9 mouse cellular contexts compared by ENCODE assay signal in genomic region chr13:119378404-119379037, GRCm38 (mm10). TPM values are rescaled to one million over a fixed set of nuclear protein-coding genes. Genes with fewer than 3 reads are reported as not detected.
DNase-seq lines count a peak whose midpoint lies in the region; ATAC-seq lines count a peak whose summit lies in the region.
"Had no signal": no experiment of that assay in that cellular context is flagged by ENCODE, and none has a peak within 500 bp of the region (broad histone marks: within the 10 kb centered on the region; RNA-seq: fewer than 3 reads in every experiment).

No protein-coding gene starts in this region.

- DNase-seq in heart, adult 11 months, result peak; percentile 94
- DNase-seq in cerebellum, adult 18-20 months, result peak; percentile 61 to 70
- peak; percentile 64 for DNase-seq in forelimb bud, embryonic 11.5 days (ENCODE audit: low read depth, low spot score)
- DNase-seq in left cerebral cortex, postnatal 25 days (ENCODE audit: low spot score in 2 of 2), result peak; percentile 69 to 80
- DNase-seq in spleen, postnatal 10 days (ENCODE audit: low spot score in 2 of 2), result peak; percentile 74 to 86

- intact Hi-C loops in left cerebral cortex, postnatal 25 days (cut with DNase I), result loop anchor here (5.0 kb wide), 2 partner anchors 96 to 976 kb away; no protein-coding TSS in a partner anchor

- no peak for ATAC-seq in heart, embryonic 11.5 days (replicated peaks; ENCODE audit: insufficient number of reproducible peaks, low FRiP score, low TSS enrichment)
- ATAC-seq in intestine, embryonic 16.5 days, result peak; percentile 60; the same call in 1 of the 2 replicates
- ATAC-seq in midbrain, embryonic 12.5 days (ENCODE audit: low FRiP score, low read depth), result peak; percentile 54

- no peak overlapping the region for H3K4me3 ChIP-seq in heart, embryonic 11.5 days (ENCODE audit: low read depth, low read length)
- H3K4me3 ChIP-seq in intestine, embryonic 16.5 days (ENCODE audit: low read length), result no peak overlapping the region
- no peak overlapping the region for H3K4me3 ChIP-seq in midbrain, embryonic 12.5 days
- H3K4me3 ChIP-seq: myocyte had no signal

- no peaks in the 10 kb centered on the region for H3K27me3 ChIP-seq in heart, embryonic 11.5 days (ENCODE audit: control insufficient read depth, insufficient read depth, low read length)
- no peaks in the 10 kb centered on the region for H3K27me3 ChIP-seq in intestine, embryonic 16.5 days (replicated peaks; ENCODE audit: control insufficient read depth, insufficient read depth, low read length)
- H3K27me3 ChIP-seq in midbrain, embryonic 12.5 days, result no peaks in the 10 kb centered on the region

- H3K4me2 ChIP-seq in heart, embryonic 11.5 days, result no peak overlapping the region
- no peak overlapping the region for H3K4me2 ChIP-seq in intestine, embryonic 16.5 days (ENCODE audit: low read depth, low read length)
- H3K4me2 ChIP-seq in midbrain, embryonic 12.5 days (replicated peaks), result no peak overlapping the region

- peaks cover 8% of the 10 kb centered on the region; the same call in 1 of the 2 replicates for H3K36me3 ChIP-seq in heart, embryonic 11.5 days (ENCODE audit: control insufficient read depth, insufficient read depth, low read length)
- H3K36me3 ChIP-seq in intestine, embryonic 16.5 days (ENCODE audit: control insufficient read depth, insufficient read depth, low read length), result no peaks in the 10 kb centered on the region
- peaks cover 29% of the 10 kb centered on the region for H3K36me3 ChIP-seq in midbrain, embryonic 12.5 days

- no peak overlapping the region for H3K9ac ChIP-seq in heart, embryonic 11.5 days (ENCODE audit: low read depth, low read length)
- H3K9ac ChIP-seq in intestine, embryonic 16.5 days (ENCODE audit: low read depth, low read length), result no peak overlapping the region
- H3K9ac ChIP-seq in midbrain, embryonic 12.5 days (replicated peaks), result no peak overlapping the region

- H3K4me1 ChIP-seq in heart, embryonic 11.5 days (ENCODE audit: control insufficient read depth, insufficient read depth, low read length), result no peaks in the 10 kb centered on the region
- H3K4me1 ChIP-seq in intestine, embryonic 16.5 days (ENCODE audit: control insufficient read depth, insufficient read depth, low read length), result no peaks in the 10 kb centered on the region
- no peaks in the 10 kb centered on the region for H3K4me1 ChIP-seq in midbrain, embryonic 12.5 days

- 43% methylated on average over 5 of the region's 5 CpGs for WGBS in heart, embryonic 11.5 days (ENCODE audit: insufficient replicate concordance)
- 49% methylated on average over 5 of the region's 5 CpGs for WGBS in intestine, embryonic 16.5 days
- WGBS in midbrain, embryonic 12.5 days, result 50% methylated on average over 5 of the region's 5 CpGs

- no peak overlapping the region for H3K27ac ChIP-seq in heart, embryonic 11.5 days (ENCODE audit: low read depth, low read length)
- H3K27ac ChIP-seq in intestine, embryonic 16.5 days (ENCODE audit: low read length), result no peak overlapping the region
- H3K27ac ChIP-seq in midbrain, embryonic 12.5 days (replicated peaks), result no peak overlapping the region

- no peaks in the 10 kb centered on the region for H3K9me3 ChIP-seq in heart, embryonic 11.5 days (replicated peaks; ENCODE audit: control insufficient read depth, low read length)
- no peaks in the 10 kb centered on the region for H3K9me3 ChIP-seq in intestine, embryonic 16.5 days (ENCODE audit: control insufficient read depth, low read length)
- no peaks in the 10 kb centered on the region for H3K9me3 ChIP-seq in midbrain, embryonic 12.5 days

RNA-seq across cellular contexts. Expression of gene Paip1, which starts 49.9 kb away (rescaled TPM):
- 31.2 and 37.1 TPM in 2 replicates for polyA plus RNA-seq in heart, embryonic 11.5 days (2014; fragmentation: Nextera tagmentation; extraction: Ambion mirVana)
- 51.3 and 56.3 TPM in 2 replicates for polyA plus RNA-seq in intestine, embryonic 16.5 days (2015; fragmentation: Nextera tagmentation; extraction: Ambion mirVana)
- 10 to 100 TPM; 98.2 to 98.9 TPM for total RNA-seq in left cerebral cortex, postnatal 25 days (2021)
- polyA plus RNA-seq in midbrain, embryonic 12.5 days (2016; fragmentation: Nextera tagmentation; extraction: Ambion mirVana), result 159 and 186 TPM in 2 replicates
